Comparison of ENCODE assay signal across 13 mouse cellular contexts in the genomic region with DNA sequence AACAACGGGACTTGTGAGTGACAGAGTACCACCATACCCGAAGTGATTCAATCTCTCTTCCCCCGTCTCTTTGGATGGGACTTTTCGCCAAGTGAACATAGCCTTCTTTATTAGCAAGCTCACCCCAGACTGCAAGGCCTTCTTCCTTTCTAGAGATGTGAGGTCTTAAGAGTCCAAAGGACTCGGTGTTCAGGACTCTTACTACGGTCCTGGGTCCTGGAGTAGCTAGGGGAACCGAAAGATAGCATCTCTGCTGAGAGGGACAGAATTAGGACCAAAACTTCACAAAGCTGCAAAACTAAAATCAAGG. TPM values are rescaled to one million over a fixed set of nuclear protein-coding genes. Genes with fewer than 3 reads are reported as not detected.
DNase-seq lines count a peak whose midpoint lies in the region; ATAC-seq and TF ChIP-seq lines count a peak whose summit lies in the region.
"Had no signal": no experiment of that assay in that cellular context is flagged by ENCODE, and none has a peak within 500 bp of the region (broad histone marks: within the 10 kb centered on the region; RNA-seq: fewer than 3 reads in every experiment).

No protein-coding gene starts in this region.

- peaks cover 86% of the 10 kb centered on the region for H3K27me3 ChIP-seq in lung, embryonic 14.5 days (ENCODE audit: insufficient read depth, low read length)
- peaks cover 70% of the 10 kb centered on the region for H3K27me3 ChIP-seq in lung, postnatal 0 days (replicated peaks; ENCODE audit: insufficient read depth, low read length)
- peaks cover 89% of the 10 kb centered on the region for H3K27me3 ChIP-seq in midbrain, embryonic 15.5 days (replicated peaks)
- H3K27me3 ChIP-seq in heart, embryonic 10.5 days (ENCODE audit: insufficient read depth, poor library complexity, severe bottlenecking): peaks cover 98% of the 10 kb centered on the region

- no peak overlapping the region for H3K27ac ChIP-seq in lung, embryonic 14.5 days (ENCODE audit: low read depth)
- no peak overlapping the region for H3K27ac ChIP-seq in lung, postnatal 0 days (ENCODE audit: low read length)
- no peak overlapping the region for H3K27ac ChIP-seq in midbrain, embryonic 15.5 days
- no peak overlapping the region for H3K27ac ChIP-seq in heart, embryonic 10.5 days
- H3K27ac ChIP-seq: lung, embryonic 15.5 days had no signal

- no peak for ATAC-seq in lung, embryonic 14.5 days (ENCODE audit: insufficient read depth)
- no peak for ATAC-seq in lung, postnatal 0 days
- ATAC-seq in midbrain, embryonic 15.5 days (replicated peaks): no peak

- no peak for TF ChIP-seq CTCF in lung, embryonic 14.5 days (IDR thresholded peaks at IDR 0.05; ENCODE audit: low read depth)
- no peak for TF ChIP-seq CTCF in lung, postnatal 0 days (IDR thresholded peaks at IDR 0.05)

- 18% methylated on average over 7 of the region's 7 CpGs for WGBS in lung, embryonic 14.5 days
- WGBS in lung, postnatal 0 days: 23% methylated on average over 7 of the region's 7 CpGs
- WGBS in midbrain, embryonic 15.5 days: 9% methylated on average over 7 of the region's 7 CpGs
- 4% methylated on average over 7 of the region's 7 CpGs for WGBS in heart, embryonic 10.5 days

- H3K4me1 ChIP-seq in lung, embryonic 14.5 days (ENCODE audit: insufficient read depth): no peaks in the 10 kb centered on the region
- peaks cover 7% of the 10 kb centered on the region; the same call in 1 of the 2 replicates for H3K4me1 ChIP-seq in lung, postnatal 0 days (ENCODE audit: insufficient read depth, low read depth, low read length)
- H3K4me1 ChIP-seq in midbrain, embryonic 15.5 days: peaks cover 50% of the 10 kb centered on the region
- H3K4me1 ChIP-seq in heart, embryonic 10.5 days: peaks cover 51% of the 10 kb centered on the region

- H3K36me3 ChIP-seq in lung, embryonic 14.5 days (ENCODE audit: insufficient read depth): no peaks in the 10 kb centered on the region
- H3K36me3 ChIP-seq in lung, postnatal 0 days (ENCODE audit: insufficient read depth, low read length): no peaks in the 10 kb centered on the region
- H3K36me3 ChIP-seq in midbrain, embryonic 15.5 days (replicated peaks): no peaks in the 10 kb centered on the region
- H3K36me3 ChIP-seq in heart, embryonic 10.5 days: no peaks in the 10 kb centered on the region
- H3K36me3 ChIP-seq: lung, embryonic 15.5 days had no signal

- no peak for TF ChIP-seq EP300 in lung, postnatal 0 days (IDR thresholded peaks at IDR 0.05)

- DNase-seq in embryo, embryonic 11 days: peak; percentile 22
- DNase-seq in embryo, embryonic 10.5 days (ENCODE audit: low spot score): no peak
- no peak for DNase-seq in lung, embryonic 14.5 days
- no peak for DNase-seq in lung, postnatal 0 days (ENCODE audit: low spot score)
- DNase-seq in layer of hippocampus, postnatal 36 days: no peak
- DNase-seq in layer of hippocampus, adult 18-20 months (ENCODE audit: low spot score in 2 of 2): no peak
- no peak for DNase-seq in heart, embryonic 10.5 days (ENCODE audit: low spot score)
- DNase-seq: adrenal gland, postnatal 25 days; heart, postnatal 36 days had no signal

- H3K9ac ChIP-seq in lung, embryonic 14.5 days: no peak overlapping the region
- H3K9ac ChIP-seq in lung, postnatal 0 days (replicated peaks; ENCODE audit: low read depth): no peak overlapping the region
- no peak overlapping the region for H3K9ac ChIP-seq in midbrain, embryonic 15.5 days

- H3K4me3 ChIP-seq in lung, embryonic 14.5 days (ENCODE audit: low read depth, low read length): no peak overlapping the region
- no peak overlapping the region for H3K4me3 ChIP-seq in lung, postnatal 0 days (ENCODE audit: low read depth, low read length)
- 0 out of 2 replicates have a peak overlapping the region, but pooled peaks have one; percentile 6 for H3K4me3 ChIP-seq in midbrain, embryonic 15.5 days
- H3K4me3 ChIP-seq in heart, embryonic 10.5 days: no peak overlapping the region

- peak overlapping the region; percentile 84; the same call in 1 of the 2 replicates for H3K4me2 ChIP-seq in lung, embryonic 14.5 days
- no peak overlapping the region for H3K4me2 ChIP-seq in lung, postnatal 0 days (replicated peaks; ENCODE audit: low read depth, low read length)
- peak overlapping the region; percentile 92 for H3K4me2 ChIP-seq in midbrain, embryonic 15.5 days

- H3K9me3 ChIP-seq in lung, embryonic 14.5 days (ENCODE audit: low read depth, low read length): no peaks in the 10 kb centered on the region
- no peaks in the 10 kb centered on the region for H3K9me3 ChIP-seq in lung, postnatal 0 days (ENCODE audit: low read length)
- no peaks in the 10 kb centered on the region for H3K9me3 ChIP-seq in midbrain, embryonic 15.5 days
- H3K9me3 ChIP-seq in heart, embryonic 10.5 days: no peaks in the 10 kb centered on the region
- H3K9me3 ChIP-seq: lung, embryonic 15.5 days had no signal

RNA-seq across cellular contexts. Expression of a gene that starts 3.7 kb away (rescaled TPM):
- 0.05 TPM in 1 of 2 replicates, not detected in the other for polyA plus RNA-seq in lung, embryonic 14.5 days (2014; fragmentation: Nextera tagmentation; extraction: Ambion mirVana)
- 0.30 and 0.33 TPM in 2 replicates for polyA plus RNA-seq in lung, postnatal 0 days (2015; fragmentation: Nextera tagmentation; extraction: Ambion mirVana)
- polyA plus RNA-seq in midbrain, embryonic 15.5 days (2015; fragmentation: Nextera tagmentation; extraction: Ambion mirVana): 0.08 TPM in 2 replicates
- under 1 TPM in 1 of 2 experiments, not detected in 1; 0.12 TPM for total RNA-seq in layer of hippocampus, postnatal 36 days (2021)
- total RNA-seq in layer of hippocampus, adult 18-20 months (2021): under 1 TPM; 0.20 TPM
- polyA plus RNA-seq in heart, embryonic 10.5 days (2016; fragmentation: Nextera tagmentation; extraction: Ambion mirVana): 0.14 and 0.30 TPM in 2 replicates
- total RNA-seq: adrenal gland, postnatal 25 days; MEL; neutrophil, adult 5-6 weeks had no signal
